Mouse (Mus musculus): Measurements from ENCODE around the gene Sema4c.

GRCm38 (mm10) chr1:36508238-36508637 lies 49.9 kb downstream of the Sema4c start:
- TF ChIP-seq CTCF (IDR thresholded peaks at IDR 0.05; ENCODE audit: control insufficient read depth, insufficient read depth, insufficient read length) (no peak), CEBPB (IDR thresholded peaks at IDR 0.05; ENCODE audit: low read depth) (no peak), MAX (IDR thresholded peaks at IDR 0.05) (no peak)
